Comparison of ENCODE assay signal across 7 mouse cellular contexts in genomic region chr5:123993263-123994036, GRCm38 (mm10). TPM values are rescaled to one million over a fixed set of nuclear protein-coding genes. Genes with fewer than 3 reads are reported as not detected.
DNase-seq lines count a peak whose midpoint lies in the region; ATAC-seq and TF ChIP-seq lines count a peak whose summit lies in the region.

No protein-coding gene starts in this region.

- H3K4me1 ChIP-seq in heart, postnatal 0 days (ENCODE audit: control insufficient read depth, insufficient read depth), result peaks cover 22% of the 10 kb centered on the region
- peaks cover 6% of the 10 kb centered on the region for H3K4me1 ChIP-seq in kidney, embryonic 14.5 days (ENCODE audit: control insufficient read depth, insufficient read depth, low read length)

- H3K27ac ChIP-seq in heart, postnatal 0 days (ENCODE audit: low read depth), result peak overlapping the region; percentile 79
- H3K27ac ChIP-seq in kidney, embryonic 14.5 days (ENCODE audit: low read depth, low read length), result no peak overlapping the region

- WGBS in heart, postnatal 0 days, result 45% methylated on average over 7 of the region's 7 CpGs
- WGBS in kidney, embryonic 14.5 days, result 81% methylated on average over 7 of the region's 7 CpGs

- ATAC-seq in heart, postnatal 0 days (ENCODE audit: insufficient read depth, low read depth), result peak; percentile 80
- ATAC-seq in kidney, embryonic 14.5 days (ENCODE audit: low FRiP score, low TSS enrichment), result no peak

- peak; percentile 30; the same call in 1 of the 2 replicates for TF ChIP-seq CTCF in heart, postnatal 0 days (IDR thresholded peaks at IDR 0.05; ENCODE audit: low read depth)

- intact Hi-C loops in left cerebral cortex, postnatal 14 days (cut with DNase I), result loop anchor here (1.0 to 5.0 kb wide), 2 partner anchors 46 to 166 kb away; no protein-coding TSS in a partner anchor

- H3K36me3 ChIP-seq in heart, postnatal 0 days (replicated peaks; ENCODE audit: control insufficient read depth, insufficient read depth, low read length), result peaks cover 10% of the 10 kb centered on the region; the same call in 1 of the 2 replicates
- H3K36me3 ChIP-seq in kidney, embryonic 14.5 days (ENCODE audit: control insufficient read depth, insufficient read depth, low read length), result peaks cover 8% of the 10 kb centered on the region; the same call in 1 of the 2 replicates

- no peak overlapping the region for H3K9ac ChIP-seq in heart, postnatal 0 days (replicated peaks; ENCODE audit: low read depth, low read length)
- H3K9ac ChIP-seq in kidney, embryonic 14.5 days (ENCODE audit: low read depth, low read length), result no peak overlapping the region

- no peak for TF ChIP-seq EP300 in heart, postnatal 0 days (IDR thresholded peaks at IDR 0.05; ENCODE audit: low read depth)

- H3K27me3 ChIP-seq in heart, postnatal 0 days (ENCODE audit: control insufficient read depth, insufficient read depth, low read length), result no peaks in the 10 kb centered on the region
- no peaks in the 10 kb centered on the region for H3K27me3 ChIP-seq in kidney, embryonic 14.5 days (ENCODE audit: control insufficient read depth, insufficient read depth, low read length)

- no peaks in the 10 kb centered on the region for H3K9me3 ChIP-seq in heart, postnatal 0 days (replicated peaks; ENCODE audit: control insufficient read depth, low read length)
- no peaks in the 10 kb centered on the region for H3K9me3 ChIP-seq in kidney, embryonic 14.5 days (ENCODE audit: control insufficient read depth, low read length)

- DNase-seq in brain, adult 2 months (ENCODE audit: low read depth, low spot score), result peak; percentile 94
- peak; percentile 64 for DNase-seq in cerebellum, adult 8-10 months
- peak; percentile 75 for DNase-seq in heart, postnatal 0 days (ENCODE audit: low spot score)
- DNase-seq in left cerebral cortex, postnatal 14 days (ENCODE audit: low spot score in 2 of 2), result peak; percentile 75 to 79
- no peak for DNase-seq in spleen, adult 18-20 months
- no peak for DNase-seq in thymus, postnatal 25 days

- H3K4me3 ChIP-seq in heart, postnatal 0 days (ENCODE audit: low read depth, low read length), result no peak overlapping the region
- no peak overlapping the region for H3K4me3 ChIP-seq in kidney, embryonic 14.5 days (ENCODE audit: low read length)

- H3K4me2 ChIP-seq in heart, postnatal 0 days (ENCODE audit: low read depth, low read length), result no peak overlapping the region
- H3K4me2 ChIP-seq in kidney, embryonic 14.5 days (replicated peaks; ENCODE audit: low read depth, low read length), result no peak overlapping the region

RNA-seq across cellular contexts. Expression of gene Hip1r, which starts 20.0 kb away (rescaled TPM):
- 16.3 and 29.2 TPM in 2 replicates for total RNA-seq in heart, postnatal 0 days (2014; rRNA removed; ENCODE audit: low replicate concordance)
- polyA plus RNA-seq in heart, postnatal 0 days (2015; fragmentation: Nextera tagmentation; extraction: Ambion mirVana), result 9.3 and 11.9 TPM in 2 replicates
- total RNA-seq in left cerebral cortex, postnatal 14 days (2021), result 10 to 100 TPM; 82.6 to 85.0 TPM
- polyA plus RNA-seq in kidney, embryonic 14.5 days (2014; fragmentation: Nextera tagmentation; extraction: Ambion mirVana), result 11.0 and 13.0 TPM in 2 replicates

RNA-seq across cellular contexts. Expression of gene Vps37b, which starts 38.6 kb away (rescaled TPM):
- 51.4 and 59.6 TPM in 2 replicates for total RNA-seq in heart, postnatal 0 days (2014; rRNA removed; ENCODE audit: low replicate concordance)
- polyA plus RNA-seq in heart, postnatal 0 days (2015; fragmentation: Nextera tagmentation; extraction: Ambion mirVana), result 44.5 and 55.7 TPM in 2 replicates
- 10 to 100 TPM; 51.4 to 58.3 TPM for total RNA-seq in left cerebral cortex, postnatal 14 days (2021)
- polyA plus RNA-seq in kidney, embryonic 14.5 days (2014; fragmentation: Nextera tagmentation; extraction: Ambion mirVana), result 20.2 and 27.6 TPM in 2 replicates

Comparison
In these comparisons a context has a peak if more than half of its experiments do, and no peak if none do; other contexts are left out.
1. DNase-seq: peak in brain, adult 2 months (single experiment), cerebellum, adult 8-10 months (single experiment), heart, postnatal 0 days (single experiment) and left cerebral cortex, postnatal 14 days (2 of 2); none in spleen, adult 18-20 months (0 of 2) and thymus, postnatal 25 days (single experiment).